Mouse (Mus musculus): Measurements from ENCODE around the gene Vmn1r168. TPM values are rescaled to one million over a fixed set of nuclear protein-coding genes. Genes with fewer than 3 reads are reported as not detected.
"Not testable (repeated sequence)": the region's sequence is repeated elsewhere in the genome, so short reads cannot be mapped to it uniquely, and the experiment has no call there.

Vmn1r168 gene
- total RNA-seq (2021): not detected
- long read RNA-seq, experiment 1: 0 reads
- long read RNA-seq, experiment 2: 0 reads

DNA sequence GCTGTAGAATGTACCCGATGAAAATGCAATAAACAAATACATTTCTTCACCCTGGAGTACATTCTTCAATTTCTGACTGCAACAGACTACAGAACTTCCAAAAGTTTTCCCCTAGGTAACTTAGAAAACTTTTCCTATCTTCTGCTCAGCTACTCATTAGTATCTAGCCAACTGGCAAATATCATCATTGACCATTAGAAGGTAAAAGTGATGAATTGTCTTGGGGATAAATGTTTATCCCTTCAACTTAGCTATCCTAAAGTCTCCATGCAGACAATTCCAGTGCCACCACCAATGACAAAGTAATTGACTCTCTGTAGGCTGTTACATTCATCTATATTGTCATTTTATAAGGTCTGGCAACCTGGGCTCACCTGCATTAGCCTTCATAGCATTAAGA lies at the start of gene Vmn1r168:
Gene Vmn1r168, plus strand, starts transcription at position 301 of the 400 bp plus-strand sequence.
- not testable (repeated sequence) for DNase-seq

DNA sequence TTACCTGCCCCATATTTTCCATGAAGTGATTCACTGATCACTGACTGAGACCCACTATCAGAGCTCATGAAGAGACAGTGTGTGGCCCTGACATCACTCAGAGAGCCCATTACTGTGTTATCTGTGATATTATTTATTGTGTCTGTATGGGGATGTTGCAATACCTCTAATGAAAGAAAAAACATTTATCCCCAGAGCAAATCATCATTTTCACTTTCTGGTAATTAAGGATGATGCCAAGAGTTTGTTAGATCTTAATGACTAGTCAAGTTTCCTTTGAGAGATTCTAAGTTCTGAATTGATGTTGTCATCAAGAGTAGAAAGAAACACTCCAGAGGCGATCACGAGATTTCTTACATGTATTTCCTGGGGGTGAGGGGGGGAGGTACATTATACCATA lies 32.4 kb upstream of the Vmn1r168 start, which contains the start of gene Vmn1r167:
Gene Vmn1r167, minus strand, starts transcription at position 101 of the 400 bp plus-strand sequence.
- DNase-seq: not testable (repeated sequence)

DNA sequence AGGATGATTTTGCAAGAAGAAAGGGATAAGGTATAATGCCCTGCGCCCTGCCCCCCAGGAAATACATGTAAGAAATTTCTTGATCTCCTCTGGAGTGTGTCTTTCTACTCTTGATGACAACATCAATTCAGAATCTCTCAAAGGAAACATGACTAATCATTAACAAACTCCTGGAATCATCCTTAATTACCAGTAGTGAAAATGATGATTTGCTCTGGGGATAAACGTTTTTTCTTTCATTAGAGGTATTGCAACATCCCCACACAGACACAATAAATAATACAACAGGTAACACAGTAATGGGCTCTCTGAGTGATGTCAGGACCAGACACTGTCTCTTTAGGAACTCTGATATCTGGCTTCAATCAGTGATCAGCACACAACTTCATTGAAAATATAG lies 35.7 kb downstream of the Vmn1r168 start, which contains the start of gene Vmn1r169:
Gene Vmn1r169, plus strand, starts transcription at position 301 of the 400 bp plus-strand sequence.
- not testable (repeated sequence) for DNase-seq

Other genes starting within 250 kb of the Vmn1r168 start
- gene Nlrp4e, start 238.5 kb upstream of the Vmn1r168 start, total RNA-seq (2021): not detected
- under 1 TPM in 1 of 2 experiments, not detected in 1; 0.55 TPM for gene Nlrp5, start 153.8 kb upstream of the Vmn1r168 start, total RNA-seq (2021)
- gene Vmn1r167, start 32.5 kb upstream of the Vmn1r168 start, total RNA-seq (2021): not detected
- not detected for gene Vmn1r169, start 35.8 kb downstream of the Vmn1r168 start, total RNA-seq (2021)
- not detected for gene Vmn1r170, start 66.4 kb downstream of the Vmn1r168 start, total RNA-seq (2021)
- not detected for gene Vmn1r171, start 91.0 kb downstream of the Vmn1r168 start, total RNA-seq (2021)
- not detected for gene Vmn1r172, start 118.6 kb downstream of the Vmn1r168 start, total RNA-seq (2021)
- not detected for gene Vmn1r173, start 161.0 kb downstream of the Vmn1r168 start, total RNA-seq (2021)
- not detected for gene Vmn1r174, start 212.5 kb downstream of the Vmn1r168 start, total RNA-seq (2021)